Mouse (Mus musculus) left cerebral cortex, adult 2 months (tissue): ENCODE results near the gene Hapln4. TPM values are rescaled to one million over a fixed set of nuclear protein-coding genes. Genes with fewer than 3 reads are reported as not detected.
"Not testable (repeated sequence)": the region's sequence is repeated elsewhere in the genome, so short reads cannot be mapped to it uniquely, and the experiment has no call there.

ENCODE experiments used
- DNase-seq, 2 experiments: peaks; one replicate each; pipeline ENCODE4 v3.0.0; 2021 to 2022; ENCODE audit warnings: low spot score in 2 of 2, mixed read lengths in 1 of 2; ENCODE audit errors: extremely low spot score in 1 of 2
- H3K27ac ChIP-seq: fragments of 200-600 bp; 2 replicates; pipeline ENCODE4 v1.8.1; 2022
- H3K4me3 ChIP-seq: fragments of 200-600 bp; 2 replicates; pipeline ENCODE4 v1.8.1; 2022
- CTCF ChIP-seq: fragments of 200-600 bp; IDR thresholded peaks from 2 replicates; pipeline ENCODE4 v1.8.1; 2022; ENCODE audit warnings: antibody characterized with exemption, mild to moderate bottlenecking, moderate library complexity
- intact Hi-C: fragments of 180-260 bp; cut with DNase I; formaldehyde crosslinking; loops from one replicate; pipeline ENCODE4 v1.15.1; 2025
- long read RNA-seq, 2 experiments: library from polyadenylated mRNA; stranded (forward); transcript quantifications; one replicate each; pipeline ENCODE4 v2.0.0; 2021; ENCODE audit warnings: borderline mapping rate in 2 of 2
- total RNA-seq, 2 experiments: library from RNA; stranded (reverse); gene quantifications; 2 replicates each; pipeline ENCODE4 v1.2.3; 2021

The Hapln4 gene
- 100 to 1,000 TPM; 101 to 106 TPM for total RNA-seq
- long read RNA-seq, experiment 1, transcript Hapln4-201 (5 exons, 3,648 nt): major isoform, 155 of 225 reads
- long read RNA-seq, experiment 1, partial matches to known transcripts: 56 of 225 reads
- long read RNA-seq, experiment 1, other reads (novel, unspliced or antisense): 14 of 225 reads
- long read RNA-seq, experiment 2, transcript Hapln4-201 (5 exons, 3,648 nt): major isoform, 123 of 172 reads
- long read RNA-seq, experiment 2, partial matches to known transcripts: 24 of 172 reads
- long read RNA-seq, experiment 2, other reads (novel, unspliced or antisense): 25 of 172 reads

DNA sequence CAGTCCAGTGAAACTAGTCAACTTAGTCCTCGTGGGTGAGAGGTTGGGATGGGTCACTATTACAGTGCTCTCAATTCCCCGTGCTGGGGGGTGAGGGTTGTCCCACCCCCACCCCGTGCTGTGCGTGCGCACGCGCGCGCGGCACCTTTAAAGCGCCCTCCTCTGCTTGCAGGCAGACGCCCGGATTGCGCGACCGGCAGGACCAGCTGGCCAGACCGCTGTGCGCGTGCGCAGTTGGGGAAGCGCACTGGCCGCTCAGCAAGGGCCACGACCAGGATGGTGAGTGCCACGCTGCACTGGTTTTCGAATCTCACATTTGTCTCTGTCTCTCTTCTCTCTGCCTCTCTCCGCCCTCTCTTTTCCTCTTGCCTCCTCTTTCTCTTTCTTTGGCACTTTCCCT lies at the start of gene Hapln4:
Gene Hapln4, plus strand, starts transcription at position 173 of the 400 bp plus-strand sequence.
- H3K27ac ChIP-seq: peak within 1 kb of the TSS; percentile 45
- peak; percentile 72 to 80 for DNase-seq
- intact Hi-C loops: no loop called here
- no peak; the same call in 1 of the 2 replicates for TF ChIP-seq CTCF
- peak within 1 kb of the TSS; percentile 57 for H3K4me3 ChIP-seq

GRCm38 (mm10) chr8:70037994-70038393 lies 45.3 kb upstream of the Hapln4 start:
- DNase-seq: no peak
- no peak overlapping the region for H3K27ac ChIP-seq

GRCm38 (mm10) chr8:70041885-70042546 lies 41.2 kb upstream of the Hapln4 start:
- Histone ChIP-seq H3K27ac (peak overlapping the region; percentile 99), H3K4me3 (peak overlapping the region; percentile 99)
- TF ChIP-seq CTCF: no peak
- no peak for DNase-seq
- intact Hi-C loops: loop anchor here (2.0 kb wide), 1 partner anchor 123 kb away; no protein-coding TSS in a partner anchor

More at GRCm38 (mm10) chr8:70037994-70038393, 45.3 kb upstream of the Hapln4 start:
- TF ChIP-seq CTCF: no peak
- intact Hi-C loops: no loop called here
- H3K4me3 ChIP-seq: no peak overlapping the region

GRCm38 (mm10) chr8:70042583-70043455 lies 40.4 kb upstream of the Hapln4 start, which contains the start of the genes Mau2 and Sugp1:
Mau2 (minus strand) TSS chr8:70042734.
Sugp1 (plus strand) TSS chr8:70042813.
- peak within 1 kb of the TSS; percentile 99 for H3K27ac ChIP-seq
- intact Hi-C loops: loop anchor here (2.0 kb wide), 1 partner anchor 124 kb away; no protein-coding TSS in a partner anchor
- DNase-seq: peak; percentile 95
- TF ChIP-seq CTCF: no peak
- peak within 1 kb of the TSS; percentile 99 for H3K4me3 ChIP-seq

- Histone ChIP-seq H3K4me3 (peak overlapping the region; percentile 99), H3K27ac (no peak overlapping the region)
- intact Hi-C loops: loop anchor here (2.0 kb wide), 1 partner anchor 125 kb away; no protein-coding TSS in a partner anchor
- no peak for TF ChIP-seq CTCF
- no peak for DNase-seq
Observed at GRCm38 (mm10) chr8:70043996-70044395, 39.3 kb upstream of the Hapln4 start.

DNA sequence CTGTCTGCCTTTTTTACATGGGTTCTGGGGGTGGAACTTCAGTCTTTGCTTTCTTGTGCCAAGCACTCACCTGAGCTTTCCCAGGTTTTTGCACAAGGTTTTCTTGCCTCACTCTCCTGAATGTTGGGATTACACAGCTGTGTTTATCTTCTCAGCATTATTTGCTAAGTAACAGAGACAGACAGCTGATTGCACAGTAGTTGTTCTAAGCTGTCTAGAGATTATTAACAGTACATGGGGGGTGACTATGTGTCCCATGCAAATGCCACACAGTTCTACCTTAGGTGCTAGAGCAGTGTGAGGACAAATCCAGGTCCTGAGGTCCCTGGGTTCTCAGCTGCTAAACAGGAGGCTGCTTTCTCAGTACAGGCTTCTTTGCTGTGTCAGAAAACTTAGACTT lies 33.6 kb upstream of the Hapln4 start:
- no peak for TF ChIP-seq CTCF
- Histone ChIP-seq H3K27ac (no peak overlapping the region), H3K4me3 (no peak overlapping the region)
- DNase-seq: no peak
- intact Hi-C loops: no loop called here

- H3K4me3 ChIP-seq, H3K27ac ChIP-seq, DNase-seq, intact Hi-C loops: not testable (repeated sequence)
Observed at GRCm38 (mm10) chr8:70050434-70050833, 32.8 kb upstream of the Hapln4 start.

GRCm38 (mm10) chr8:70057721-70058120 lies 25.5 kb upstream of the Hapln4 start:
- no peak for TF ChIP-seq CTCF
- intact Hi-C loops: loop anchor here (5.0 kb wide), 1 partner anchor 125 kb away; no protein-coding TSS in a partner anchor
- DNase-seq: no peak
- no peak overlapping the region for H3K4me3 ChIP-seq
- H3K27ac ChIP-seq: no peak overlapping the region

DNA sequence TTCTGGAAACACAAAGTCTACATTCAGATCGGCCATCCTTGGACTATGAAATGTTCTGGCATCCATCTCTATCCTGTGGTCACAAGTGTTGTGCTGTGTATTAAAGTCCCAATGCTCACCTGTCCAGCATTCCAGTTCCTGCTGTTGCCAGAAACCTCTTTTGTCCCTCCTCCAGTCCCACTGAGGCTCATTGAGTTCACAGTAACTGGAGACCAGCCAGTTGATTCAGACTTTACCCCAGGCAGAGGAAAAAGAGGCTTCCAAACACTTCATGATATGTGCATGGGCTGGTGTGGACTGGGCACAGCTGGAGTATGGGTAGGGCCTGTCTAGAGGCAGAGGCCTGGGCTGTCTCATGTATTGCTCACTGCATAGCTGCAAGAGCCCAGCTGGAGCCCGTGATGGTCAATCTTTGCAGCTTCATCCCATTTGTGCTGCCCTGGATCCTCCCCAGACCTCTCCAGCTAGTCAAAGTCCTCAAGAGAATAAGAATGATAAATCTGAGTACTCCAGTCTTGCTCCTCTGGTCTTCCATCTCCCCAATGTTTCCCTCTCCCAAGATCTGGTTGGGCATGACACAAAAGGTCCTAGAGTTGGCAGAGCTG lies 11.3 kb upstream of the Hapln4 start:
- H3K27ac ChIP-seq: no peak overlapping the region
- DNase-seq: no peak
- H3K4me3 ChIP-seq: no peak overlapping the region
- intact Hi-C loops: no loop called here
- TF ChIP-seq CTCF: no peak

DNA sequence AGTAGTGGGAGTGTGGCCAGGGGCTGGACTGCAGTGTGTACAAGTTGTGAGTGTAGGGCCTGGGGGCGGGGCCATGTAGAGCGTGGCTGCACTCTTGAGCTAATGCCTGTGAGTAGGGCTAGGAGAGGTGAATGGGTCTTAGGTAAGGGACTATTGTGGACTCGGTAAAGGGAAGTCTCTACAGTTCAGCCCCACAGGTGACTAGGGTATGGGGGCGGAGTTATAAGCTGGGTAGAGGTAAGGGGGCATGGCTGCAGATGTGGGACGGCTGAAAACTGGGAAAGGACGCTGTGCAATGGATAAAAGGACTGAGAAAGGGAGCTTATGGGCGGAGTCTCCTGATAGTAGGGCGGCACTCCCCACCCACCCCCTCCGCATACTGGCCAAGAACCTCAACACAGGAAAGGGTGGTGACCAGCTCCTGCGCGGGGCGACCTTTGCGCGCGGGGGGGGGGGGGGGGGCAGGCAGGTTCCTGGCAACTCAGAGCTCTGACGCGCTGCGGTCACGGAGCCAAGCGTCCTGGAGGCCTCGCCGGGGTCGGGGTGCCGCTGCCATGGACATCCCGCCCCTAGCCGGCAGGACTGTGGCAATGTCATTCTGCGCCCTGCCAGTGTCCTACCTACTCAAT lies 10.7 kb upstream of the Hapln4 start, which contains the start of gene Tm6sf2:
Gene Tm6sf2, plus strand, starts transcription at position 484 of the 629 bp plus-strand sequence.
- DNase-seq: no peak
- TF ChIP-seq CTCF: no peak
- intact Hi-C loops: no loop called here

DNA sequence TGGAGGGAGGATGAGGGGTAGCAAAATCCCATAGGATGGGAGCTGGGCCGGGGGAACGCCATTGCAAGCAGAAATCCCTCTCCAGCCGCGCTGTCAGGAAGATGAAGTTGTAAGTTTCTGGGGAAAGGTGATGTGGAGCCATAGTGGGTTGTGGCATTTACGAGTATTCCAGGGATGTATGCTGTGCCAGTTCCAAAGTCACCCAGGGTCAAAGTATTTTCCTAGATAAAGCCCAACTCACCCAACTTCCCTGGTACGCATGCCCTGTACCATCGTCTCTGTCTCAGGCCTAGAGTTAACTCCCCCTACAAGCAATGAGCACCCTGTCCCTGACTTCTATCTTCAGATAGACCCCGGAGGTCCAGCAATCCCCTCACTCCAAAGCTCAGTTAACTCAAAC lies 10.1 kb upstream of the Hapln4 start:
- no peak overlapping the region for H3K4me3 ChIP-seq
- intact Hi-C loops: no loop called here

More for the DNA sequence above, 10.7 kb upstream of the Hapln4 start, which contains the start of gene Tm6sf2:
- no peak within 1 kb of the TSS for H3K4me3 ChIP-seq
- no peak within 1 kb of the TSS for H3K27ac ChIP-seq

More for the DNA sequence above, 10.1 kb upstream of the Hapln4 start:
- no peak for DNase-seq
- H3K27ac ChIP-seq: no peak overlapping the region
- TF ChIP-seq CTCF: no peak
